Mouse (Mus musculus) forebrain, embryonic 11.5 days (tissue): ENCODE data around the gene Vac14. TPM values are rescaled to one million over a fixed set of nuclear protein-coding genes. Genes with fewer than 3 reads are reported as not detected.
"Not testable (repeated sequence)": the region's sequence is repeated elsewhere in the genome, so short reads cannot be mapped to it uniquely, and the experiment has no call there.

Source experiments
- ATAC-seq: fragments of 200-750 bp; cut with Nextera tagmentation; replicated peaks from 2 replicates; pipeline ENCODE4 v1.8.0; 2017; ENCODE audit warnings: moderate TSS enrichment; ENCODE audit not compliant: low FRiP score
- DNase-seq: peaks from one replicate; pipeline ENCODE4 v3.0.0-alpha.2; 2017; ENCODE audit warnings: low spot score
- H3K27ac ChIP-seq: fragments of 300-500 bp; sonication (generic); 2 replicates; pipeline ENCODE4 v1.5.1; 2014; ENCODE audit warnings: low read depth, low read length
- H3K27me3 ChIP-seq: fragments of 300-500 bp; sonication (generic); 2 replicates; pipeline ENCODE4 v1.6.1; 2014; ENCODE audit warnings: mild to moderate bottlenecking, low read length, mixed read lengths; ENCODE audit not compliant: control insufficient read depth, insufficient read depth
- H3K36me3 ChIP-seq: fragments of 300-500 bp; sonication (generic); 2 replicates; pipeline ENCODE4 v1.6.1; 2014; ENCODE audit warnings: mild to moderate bottlenecking, low read length, moderate library complexity, mixed read lengths; ENCODE audit not compliant: control insufficient read depth, insufficient read depth
- H3K4me1 ChIP-seq: fragments of 300-500 bp; sonication (generic); replicated peaks from 2 replicates; pipeline ENCODE4 v1.6.1; 2014; ENCODE audit warnings: low read length, mixed read lengths; ENCODE audit not compliant: control insufficient read depth, insufficient read depth
- H3K4me2 ChIP-seq: fragments of 300-500 bp; sonication (generic); 2 replicates; pipeline ENCODE4 v1.6.1; 2014; ENCODE audit warnings: low read depth, mild to moderate bottlenecking, low read length, moderate library complexity, mixed read lengths; ENCODE audit not compliant: severe bottlenecking
- H3K4me3 ChIP-seq: fragments of 300-500 bp; sonication (generic); 2 replicates; pipeline ENCODE4 v1.5.1; 2014; ENCODE audit warnings: low read depth, low read length
- H3K9ac ChIP-seq: fragments of 300-500 bp; sonication (generic); 2 replicates; pipeline ENCODE4 v1.6.1; 2014; ENCODE audit warnings: low read length
- H3K9me3 ChIP-seq: fragments of 300-500 bp; sonication (generic); 2 replicates; pipeline ENCODE4 v1.6.1; 2016; ENCODE audit warnings: low read length, mixed read lengths; ENCODE audit not compliant: control insufficient read depth
- WGBS: fragments of 180-500 bp; shearing (Covaris S2); extraction: QIAGEN DNeasy Blood & Tissue Kit; methylation state at CpG from one replicate; pipeline ENCODE4 v1.1.7; 2014; 5-methylcytosine and 5-hydroxymethylcytosine counted together
- polyA plus RNA-seq: library from polyadenylated mRNA; unstranded; fragments of >200 nt; fragmentation: Nextera tagmentation; extraction: Ambion mirVana; gene quantifications from 2 replicates; pipeline ENCODE4 v1.2.1, GENCODE M21; 2014

The Vac14 gene
- polyA plus RNA-seq, 1 experiment from 2014 or later = 31.8 TPM

GRCm38 (mm10) chr8:110667590-110668177 lies 49.3 kb downstream of the Vac14 start:
- not testable (repeated sequence) for H3K4me2 ChIP-seq, H3K9me3 ChIP-seq, H3K27me3 ChIP-seq, H3K4me3 ChIP-seq, H3K36me3 ChIP-seq, DNase-seq, H3K27ac ChIP-seq, ATAC-seq, H3K4me1 ChIP-seq, H3K9ac ChIP-seq
- WGBS = 90% methylated on average over 8 of the region's 8 CpGs

DNA sequence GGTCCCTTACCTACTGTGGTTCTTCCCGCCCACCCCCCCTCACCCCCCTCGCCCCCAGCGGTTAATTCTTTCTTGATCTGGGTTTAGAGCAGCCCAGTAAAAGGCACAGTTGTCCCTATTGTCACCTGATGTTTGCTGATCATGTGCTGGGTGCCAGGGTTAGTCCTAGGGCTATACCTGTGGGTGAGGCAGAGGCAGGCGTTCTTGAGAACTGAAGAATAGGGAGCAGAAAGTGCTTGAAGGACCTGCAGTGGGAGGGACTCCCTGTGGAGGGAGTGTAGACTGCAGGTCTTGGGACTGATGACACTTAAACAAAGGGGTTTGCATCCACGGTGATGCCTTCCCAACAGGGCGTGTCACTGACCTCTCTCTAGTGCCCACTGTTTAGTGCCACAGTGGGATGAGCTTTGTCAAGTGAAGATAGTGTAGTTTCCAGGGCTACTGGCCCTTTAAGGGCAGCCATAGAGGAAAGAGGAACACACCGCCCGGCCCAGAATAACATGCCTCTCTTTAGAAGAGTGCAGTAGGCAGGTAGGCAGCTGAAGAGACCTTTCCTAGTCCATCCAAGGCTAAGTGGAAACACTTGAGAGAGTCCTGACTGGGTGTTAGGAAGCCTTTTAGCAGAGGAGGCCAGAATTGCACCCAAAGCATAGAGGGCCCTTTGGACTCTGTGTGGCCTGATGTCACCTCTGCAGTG lies 51.7 kb downstream of the Vac14 start:
- no peak for ATAC-seq
- no peak overlapping the region for H3K9ac ChIP-seq
- H3K36me3 ChIP-seq = no peaks in the 10 kb centered on the region; the same call in 1 of the 2 replicates
- no peaks in the 10 kb centered on the region for H3K4me1 ChIP-seq
- H3K4me2 ChIP-seq = no peak overlapping the region
- no peak overlapping the region for H3K27ac ChIP-seq
- no peak overlapping the region for H3K4me3 ChIP-seq
- no peaks in the 10 kb centered on the region for H3K27me3 ChIP-seq
- no peak for DNase-seq
- no peaks in the 10 kb centered on the region for H3K9me3 ChIP-seq
- WGBS = 79% methylated on average over 8 of the region's 8 CpGs

GRCm38 (mm10) chr8:110671309-110671708 lies 52.9 kb downstream of the Vac14 start:
- WGBS = 87% methylated on average over 6 of the region's 6 CpGs
- no peak overlapping the region for H3K4me3 ChIP-seq
- H3K9ac ChIP-seq = no peak overlapping the region
- ATAC-seq (no peak), DNase-seq (no peak)
- H3K36me3 ChIP-seq = no peaks in the 10 kb centered on the region; the same call in 1 of the 2 replicates
- no peaks in the 10 kb centered on the region for H3K4me1 ChIP-seq
- H3K9me3 ChIP-seq = no peaks in the 10 kb centered on the region
- no peaks in the 10 kb centered on the region for H3K27me3 ChIP-seq
- H3K27ac ChIP-seq = no peak overlapping the region
- H3K4me2 ChIP-seq = no peak overlapping the region

DNA sequence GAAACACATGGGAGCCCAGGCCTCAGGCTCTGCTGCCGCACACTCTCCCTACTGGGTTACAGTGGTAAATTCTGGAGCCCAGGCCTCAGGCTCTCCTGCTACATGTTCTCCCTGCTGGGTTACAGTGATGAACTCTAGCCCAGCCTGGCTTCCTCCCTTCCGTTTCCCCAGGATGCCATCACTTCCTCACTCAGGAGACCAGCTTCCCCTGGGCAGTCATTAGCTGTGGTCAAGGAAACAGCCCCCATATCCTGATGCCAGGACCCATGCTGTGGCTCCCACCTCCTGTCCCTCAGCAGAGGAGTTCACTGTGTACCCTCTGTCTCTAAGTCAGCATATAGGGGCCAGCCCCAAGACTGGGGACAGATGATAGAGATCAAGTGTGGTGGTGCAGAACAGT lies 53.7 kb downstream of the Vac14 start:
- Histone ChIP-seq H3K27me3 (no peaks in the 10 kb centered on the region), H3K36me3 (no peaks in the 10 kb centered on the region; the same call in 1 of the 2 replicates), H3K9ac (no peak overlapping the region), H3K4me2 (no peak overlapping the region), H3K4me1 (no peaks in the 10 kb centered on the region), H3K4me3 (no peak overlapping the region), H3K27ac (no peak overlapping the region), H3K9me3 (no peaks in the 10 kb centered on the region)
- DNase-seq (no peak), ATAC-seq (no peak)
- WGBS = 82% methylated on average over 2 of the region's 2 CpGs

- no peak overlapping the region for H3K9ac ChIP-seq
- H3K9me3 ChIP-seq = no peaks in the 10 kb centered on the region
- H3K4me1 ChIP-seq = no peaks in the 10 kb centered on the region
- no peaks in the 10 kb centered on the region; the same call in 1 of the 2 replicates for H3K36me3 ChIP-seq
- no peak for ATAC-seq
- H3K27me3 ChIP-seq = no peaks in the 10 kb centered on the region
- WGBS = 88% methylated on average over 2 of the region's 2 CpGs
- H3K4me2 ChIP-seq = no peak overlapping the region
- no peak for DNase-seq
- no peak overlapping the region for H3K27ac ChIP-seq
- no peak overlapping the region for H3K4me3 ChIP-seq
These were observed 54.8 kb downstream of the Vac14 start for GRCm38 (mm10) chr8:110673168-110673567.

- Histone ChIP-seq H3K9me3 (no peaks in the 10 kb centered on the region), H3K4me1 (no peaks in the 10 kb centered on the region), H3K27ac (no peak overlapping the region), H3K27me3 (no peaks in the 10 kb centered on the region), H3K9ac (no peak overlapping the region), H3K36me3 (no peaks in the 10 kb centered on the region; the same call in 1 of the 2 replicates), H3K4me2 (no peak overlapping the region), H3K4me3 (no peak overlapping the region)
- 94% methylated on average over 1 of the region's 1 CpGs for WGBS
- ATAC-seq = no peak
- no peak for DNase-seq
These were observed 56.2 kb downstream of the Vac14 start for GRCm38 (mm10) chr8:110674589-110674988.

GRCm38 (mm10) chr8:110676702-110677101 lies 58.3 kb downstream of the Vac14 start:
- H3K4me2 ChIP-seq = no peak overlapping the region
- no peaks in the 10 kb centered on the region for H3K9me3 ChIP-seq
- no peaks in the 10 kb centered on the region; the same call in 1 of the 2 replicates for H3K36me3 ChIP-seq
- ATAC-seq = no peak
- H3K27me3 ChIP-seq = no peaks in the 10 kb centered on the region
- DNase-seq = no peak
- H3K4me3 ChIP-seq = no peak overlapping the region
- H3K27ac ChIP-seq = no peak overlapping the region
- 84% methylated on average over 5 of the region's 5 CpGs for WGBS
- H3K4me1 ChIP-seq = no peaks in the 10 kb centered on the region
- H3K9ac ChIP-seq = no peak overlapping the region

GRCm38 (mm10) chr8:110677174-110677660 lies 58.8 kb downstream of the Vac14 start:
- no peaks in the 10 kb centered on the region; the same call in 1 of the 2 replicates for H3K36me3 ChIP-seq

More at GRCm38 (mm10) chr8:110677174-110677660, 58.8 kb downstream of the Vac14 start:
- Histone ChIP-seq H3K9me3 (no peaks in the 10 kb centered on the region), H3K27me3 (no peaks in the 10 kb centered on the region), H3K4me1 (no peaks in the 10 kb centered on the region), H3K4me3 (no peak overlapping the region), H3K27ac (no peak overlapping the region), H3K4me2 (no peak overlapping the region), H3K9ac (no peak overlapping the region)
- WGBS = 88% methylated on average over 5 of the region's 5 CpGs
- ATAC-seq = no peak
- DNase-seq = no peak
